Mouse (Mus musculus): ENCODE results near the gene Pnp2. TPM values are rescaled to one million over a fixed set of nuclear protein-coding genes. Genes with fewer than 3 reads are reported as not detected.
"Not testable (repeated sequence)": the region's sequence is repeated elsewhere in the genome, so short reads cannot be mapped to it uniquely, and the experiment has no call there.

The Pnp2 gene
- polyA plus RNA-seq, 1 experiment, result 0.29 TPM

DNA sequence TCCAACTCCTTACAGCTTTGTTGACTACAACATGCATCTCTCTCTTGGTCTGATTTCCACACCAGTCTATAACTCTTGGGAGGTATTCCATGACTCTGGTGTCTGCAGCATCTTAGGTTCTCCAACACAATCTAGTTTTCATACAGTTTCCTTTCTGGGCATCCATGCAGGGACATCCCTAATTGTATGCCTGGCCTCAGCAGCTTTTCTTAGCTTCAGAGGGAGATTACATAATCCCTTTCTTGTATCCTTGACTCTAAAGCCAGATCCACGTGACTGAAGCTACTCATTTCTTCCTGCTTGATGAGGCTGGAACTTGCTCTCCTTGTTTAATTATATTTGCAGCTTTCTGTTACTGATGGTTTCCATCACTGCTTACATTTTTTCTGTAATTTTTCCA, 19.1 kb upstream of the Pnp2 start:
- no peaks in the 10 kb centered on the region for H3K36me3 ChIP-seq (ENCODE audit: control insufficient read depth, insufficient read depth)
- H3K79me3 ChIP-seq (ENCODE audit: low read depth), result no peaks in the 10 kb centered on the region
- H3K79me2 ChIP-seq (ENCODE audit: control insufficient read depth, insufficient read depth), result no peaks in the 10 kb centered on the region
- no peak overlapping the region for H3ac ChIP-seq (ENCODE audit: control insufficient read depth, insufficient read length, low read depth)
- H3K27me3 ChIP-seq (ENCODE audit: control insufficient read depth, insufficient read depth, insufficient read length), result no peaks in the 10 kb centered on the region
- TF ChIP-seq CEBPB (IDR thresholded peaks at IDR 0.05; ENCODE audit: low read depth), result no peak
- no peak for TF ChIP-seq CTCF (IDR thresholded peaks at IDR 0.05; ENCODE audit: control insufficient read depth, insufficient read depth, insufficient read length)
- no peak for TF ChIP-seq MYOG (IDR thresholded peaks at IDR 0.05; ENCODE audit: control insufficient read depth, extremely low read depth, insufficient read length)
- TF ChIP-seq USF1 (IDR thresholded peaks at IDR 0.05; ENCODE audit: low read depth), result no peak
- TF ChIP-seq FOSL1 (IDR thresholded peaks at IDR 0.05; ENCODE audit: insufficient read depth, low read length, poor library complexity, severe bottlenecking), result no peak
- TF ChIP-seq MYOD1 (IDR thresholded peaks at IDR 0.05; ENCODE audit: control insufficient read depth, insufficient read length, low read depth), result no peak
- TF ChIP-seq MAX (IDR thresholded peaks at IDR 0.05), result no peak
- no peak overlapping the region for H3K4me3 ChIP-seq (ENCODE audit: insufficient read depth, poor library complexity, severe bottlenecking)

DNA sequence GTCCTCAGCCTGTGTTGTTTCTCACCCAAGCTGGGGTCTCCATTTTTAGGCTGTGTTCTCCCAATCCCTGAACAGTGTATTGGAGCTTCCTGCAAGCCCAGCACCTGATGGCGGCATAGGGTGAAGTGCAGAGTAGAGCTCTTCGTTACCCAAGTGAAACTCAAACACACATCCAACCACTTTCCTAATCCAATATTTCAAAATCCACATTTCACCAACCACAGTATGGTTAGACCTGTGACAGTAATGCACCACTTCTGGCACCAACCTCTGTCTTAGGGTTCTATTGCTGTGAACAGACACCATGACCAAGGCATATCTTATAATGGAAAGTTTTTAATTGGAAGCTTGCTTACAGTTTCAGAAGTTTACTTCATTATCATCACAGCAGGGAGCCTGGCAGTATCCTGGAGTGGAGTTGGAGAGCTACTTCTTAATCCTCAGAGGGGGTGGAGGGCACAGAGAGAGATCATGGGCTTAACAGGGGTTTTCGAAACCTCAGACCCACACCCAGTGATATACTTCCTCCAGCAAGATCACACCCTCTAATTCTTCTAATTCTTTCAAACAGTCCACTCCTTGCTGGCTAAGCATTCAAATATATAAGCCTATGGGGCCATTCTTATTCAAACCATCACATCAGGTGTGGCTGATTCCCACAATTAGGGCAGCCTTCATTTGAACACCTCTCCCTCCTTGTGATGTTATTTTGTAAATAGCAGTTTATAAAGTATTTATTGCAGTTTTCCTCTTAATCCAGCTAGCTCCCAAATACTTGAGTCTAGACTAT, 17.5 kb upstream of the Pnp2 start:
- Histone ChIP-seq H3K27me3 (ENCODE audit: control insufficient read depth, insufficient read depth, insufficient read length) (no peaks in the 10 kb centered on the region), H3K79me2 (ENCODE audit: control insufficient read depth, insufficient read depth) (no peaks in the 10 kb centered on the region), H3K36me3 (ENCODE audit: control insufficient read depth, insufficient read depth) (no peaks in the 10 kb centered on the region), H3K79me3 (ENCODE audit: low read depth) (no peaks in the 10 kb centered on the region), H3ac (ENCODE audit: control insufficient read depth, insufficient read length, low read depth) (no peak overlapping the region), H3K4me3 (ENCODE audit: insufficient read depth, poor library complexity, severe bottlenecking) (no peak overlapping the region)
- TF ChIP-seq MYOG (IDR thresholded peaks at IDR 0.05; ENCODE audit: control insufficient read depth, extremely low read depth, insufficient read length) (no peak), CTCF (IDR thresholded peaks at IDR 0.05; ENCODE audit: control insufficient read depth, insufficient read depth, insufficient read length) (no peak), USF1 (IDR thresholded peaks at IDR 0.05; ENCODE audit: low read depth) (no peak), MAX (IDR thresholded peaks at IDR 0.05) (no peak), MYOD1 (IDR thresholded peaks at IDR 0.05; ENCODE audit: control insufficient read depth, insufficient read length, low read depth) (no peak), FOSL1 (IDR thresholded peaks at IDR 0.05; ENCODE audit: insufficient read depth, low read length, poor library complexity, severe bottlenecking) (no peak), CEBPB (IDR thresholded peaks at IDR 0.05; ENCODE audit: low read depth) (no peak)

DNA sequence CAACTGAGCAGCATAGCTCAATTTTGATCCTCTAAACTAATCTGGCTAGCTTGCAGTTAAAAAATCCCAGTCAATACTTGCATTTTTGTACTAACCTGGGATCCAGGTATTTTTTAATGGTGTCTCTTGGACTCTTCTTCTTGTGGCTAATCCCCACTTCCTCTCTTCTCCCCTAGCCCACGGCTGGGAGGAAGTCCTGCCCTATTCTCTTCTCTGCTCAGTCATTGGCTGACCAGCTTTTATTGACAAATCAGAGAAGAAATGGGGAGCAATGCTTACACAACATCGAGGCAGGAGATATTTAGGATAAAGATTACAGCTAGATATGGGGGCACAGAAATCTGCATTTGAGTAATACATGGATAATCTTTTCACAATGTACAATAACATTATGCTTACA, 16.9 kb upstream of the Pnp2 start:
- no peaks in the 10 kb centered on the region for H3K27me3 ChIP-seq (ENCODE audit: control insufficient read depth, insufficient read depth, insufficient read length)
- H3K4me3 ChIP-seq (ENCODE audit: insufficient read depth, poor library complexity, severe bottlenecking), result no peak overlapping the region
- no peak for TF ChIP-seq CEBPB (IDR thresholded peaks at IDR 0.05; ENCODE audit: low read depth)

DNA sequence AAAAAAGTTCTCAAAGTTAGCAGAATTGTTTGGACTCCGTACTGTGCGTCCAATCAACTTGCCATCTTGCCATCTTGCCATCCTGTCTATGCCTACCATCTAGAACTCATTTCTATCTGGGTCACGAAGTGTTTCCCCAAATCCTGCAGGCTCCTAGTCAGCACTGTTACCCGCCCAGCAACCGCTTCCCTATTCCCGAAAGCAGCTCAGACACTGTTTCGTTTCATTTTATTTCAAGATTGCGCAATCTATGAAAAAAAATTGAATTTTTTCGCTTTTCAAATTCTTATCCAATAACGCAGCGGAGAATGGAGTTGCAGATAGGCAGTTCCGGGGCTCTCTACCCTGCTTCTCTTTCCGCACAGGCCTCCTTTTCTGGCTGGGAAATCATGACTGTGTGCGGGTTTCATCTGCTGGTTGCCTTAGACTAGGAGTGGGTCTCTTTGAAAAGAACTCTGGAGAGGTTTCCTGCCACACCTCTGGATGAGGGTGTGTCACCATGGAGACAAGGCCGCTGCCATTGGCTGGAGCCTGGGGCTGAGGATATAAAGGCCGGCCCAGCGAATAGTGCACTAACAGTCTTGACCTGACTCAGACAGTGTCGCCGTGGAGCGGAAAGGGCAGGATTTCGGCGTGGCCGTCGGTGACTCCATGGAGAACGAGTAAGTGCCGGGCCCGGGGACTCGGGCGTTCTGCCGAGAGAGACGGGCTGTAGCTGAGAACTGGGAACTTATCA, 11.7 kb upstream of the Pnp2 start, which contains the start of gene Gm49342:
Gene Gm49342 (plus strand): TSS at position 586 of the 736 bp plus-strand sequence.
- Histone ChIP-seq H3K79me3 (ENCODE audit: low read depth) (peaks cover 1% of the 10 kb centered on the region), H3K36me3 (ENCODE audit: control insufficient read depth, insufficient read depth) (no peaks in the 10 kb centered on the region), H3K27me3 (ENCODE audit: control insufficient read depth, insufficient read depth, insufficient read length) (no peaks in the 10 kb centered on the region), H3K4me3 (ENCODE audit: insufficient read depth, poor library complexity, severe bottlenecking) (peak within 1 kb of the TSS; percentile 32), H3K79me2 (ENCODE audit: control insufficient read depth, insufficient read depth) (peaks cover 5% of the 10 kb centered on the region), H3ac (ENCODE audit: control insufficient read depth, insufficient read length, low read depth) (peak within 1 kb of the TSS; percentile 59)
- TF ChIP-seq MYOD1 (IDR thresholded peaks at IDR 0.05; ENCODE audit: control insufficient read depth, insufficient read length, low read depth) (no peak), USF1 (IDR thresholded peaks at IDR 0.05; ENCODE audit: low read depth) (no peak), FOSL1 (IDR thresholded peaks at IDR 0.05; ENCODE audit: insufficient read depth, low read length, poor library complexity, severe bottlenecking) (no peak), MYOG (IDR thresholded peaks at IDR 0.05; ENCODE audit: control insufficient read depth, extremely low read depth, insufficient read length) (no peak), CEBPB (IDR thresholded peaks at IDR 0.05; ENCODE audit: low read depth) (peak; percentile 78), MAX (IDR thresholded peaks at IDR 0.05) (no peak), CTCF (IDR thresholded peaks at IDR 0.05; ENCODE audit: control insufficient read depth, insufficient read depth, insufficient read length) (peak; percentile 12)

More for the DNA sequence above, 16.9 kb upstream of the Pnp2 start:
- Histone ChIP-seq H3K79me2 (ENCODE audit: control insufficient read depth, insufficient read depth) (no peaks in the 10 kb centered on the region), H3ac (ENCODE audit: control insufficient read depth, insufficient read length, low read depth) (no peak overlapping the region), H3K79me3 (ENCODE audit: low read depth) (no peaks in the 10 kb centered on the region), H3K36me3 (ENCODE audit: control insufficient read depth, insufficient read depth) (no peaks in the 10 kb centered on the region)

DNA sequence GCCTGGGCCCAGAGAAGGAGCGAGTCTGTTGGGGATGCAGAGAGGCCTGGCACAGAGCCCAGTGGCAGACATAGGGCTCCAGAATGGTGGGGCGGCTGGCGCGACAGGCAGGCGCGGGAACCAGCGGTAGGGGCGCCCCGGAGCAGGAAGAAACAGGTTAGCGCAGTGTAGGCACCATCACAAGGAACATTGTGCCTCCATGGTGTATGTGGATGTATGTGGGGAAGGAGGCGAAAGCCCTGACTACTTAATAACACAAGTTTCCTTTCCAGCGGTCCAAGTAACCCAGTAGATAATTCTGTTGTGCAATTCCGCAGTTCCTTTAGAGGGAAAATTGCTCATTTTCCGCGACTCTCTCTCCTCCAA, 11.1 kb upstream of the Pnp2 start:
- H3K79me3 ChIP-seq (ENCODE audit: low read depth); H3ac ChIP-seq (ENCODE audit: control insufficient read depth, insufficient read length, low read depth); H3K79me2 ChIP-seq (ENCODE audit: control insufficient read depth, insufficient read depth); H3K27me3 ChIP-seq (ENCODE audit: control insufficient read depth, insufficient read depth, insufficient read length); H3K36me3 ChIP-seq (ENCODE audit: control insufficient read depth, insufficient read depth): not testable (repeated sequence)
- H3K4me3 ChIP-seq (ENCODE audit: insufficient read depth, poor library complexity, severe bottlenecking), result peak overlapping the region; percentile 32

DNA sequence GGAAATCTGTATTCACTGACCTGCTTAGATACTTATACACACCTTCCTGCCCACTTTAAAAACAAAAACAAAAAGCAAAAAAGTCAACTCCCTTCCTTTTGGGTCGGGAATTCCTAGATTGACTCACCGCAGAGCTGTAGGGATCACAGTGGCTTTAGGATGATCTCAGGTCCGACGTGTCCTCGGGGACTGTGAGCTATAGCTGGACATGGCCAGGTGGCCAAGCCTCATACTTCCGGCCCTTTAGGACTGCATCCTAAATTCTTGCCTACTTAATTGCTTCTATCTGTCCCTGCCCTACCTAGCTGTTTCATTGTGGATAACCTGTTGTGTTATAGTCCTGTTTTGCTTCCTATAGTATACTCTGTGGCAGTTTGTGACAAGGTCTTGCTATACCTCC, 10.7 kb upstream of the Pnp2 start:
- peak overlapping the region; percentile 32 for H3K4me3 ChIP-seq (ENCODE audit: insufficient read depth, poor library complexity, severe bottlenecking)
- not testable (repeated sequence) for H3K79me2 ChIP-seq (ENCODE audit: control insufficient read depth, insufficient read depth); H3K79me3 ChIP-seq (ENCODE audit: low read depth); H3ac ChIP-seq (ENCODE audit: control insufficient read depth, insufficient read length, low read depth); H3K36me3 ChIP-seq (ENCODE audit: control insufficient read depth, insufficient read depth); H3K27me3 ChIP-seq (ENCODE audit: control insufficient read depth, insufficient read depth, insufficient read length)

DNA sequence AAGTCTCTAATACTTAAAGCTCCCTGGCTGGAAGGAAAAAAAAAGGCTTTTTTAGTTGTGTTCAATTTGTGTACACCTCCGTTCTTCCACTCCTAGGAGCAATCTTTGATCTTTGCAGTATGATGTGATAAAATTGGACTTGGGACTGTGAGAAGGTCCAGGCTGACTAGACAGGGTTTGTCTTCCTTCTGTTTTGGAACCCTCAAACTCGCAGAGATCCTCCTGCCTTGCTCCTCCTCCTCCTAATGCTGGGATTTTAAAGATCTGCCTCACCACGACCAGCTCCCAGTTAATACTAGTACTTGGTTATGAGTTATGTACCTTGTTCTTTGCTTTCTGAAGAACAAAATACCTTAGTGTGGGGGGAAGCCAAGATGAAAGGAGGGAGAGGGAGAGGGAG, 10.3 kb upstream of the Pnp2 start:
- not testable (repeated sequence) for H3ac ChIP-seq (ENCODE audit: control insufficient read depth, insufficient read length, low read depth); H3K79me2 ChIP-seq (ENCODE audit: control insufficient read depth, insufficient read depth); H3K79me3 ChIP-seq (ENCODE audit: low read depth); H3K36me3 ChIP-seq (ENCODE audit: control insufficient read depth, insufficient read depth); H3K27me3 ChIP-seq (ENCODE audit: control insufficient read depth, insufficient read depth, insufficient read length)
- H3K4me3 ChIP-seq (ENCODE audit: insufficient read depth, poor library complexity, severe bottlenecking), result peak overlapping the region; percentile 32
